Mouse (Mus musculus) kidney, postnatal 14 days (tissue): ENCODE data around the gene Mcat.

Experiments used
- DNase-seq: peaks from one replicate; pipeline ENCODE4 v3.0.0; 2022; ENCODE audit warnings: mixed read lengths

Mcat gene

GRCm38 (mm10) chr15:83574731-83575351 lies 11.3 kb upstream of the Mcat start:
- DNase-seq: no peak

GRCm38 (mm10) chr15:83573606-83574005 lies 10.0 kb upstream of the Mcat start:
- DNase-seq: no peak

GRCm38 (mm10) chr15:83572132-83572531 lies 8.5 kb upstream of the Mcat start:
- DNase-seq: no peak

- DNase-seq: peak; percentile 48
Measured at GRCm38 (mm10) chr15:83571636-83572035, 8.0 kb upstream of the Mcat start.

GRCm38 (mm10) chr15:83570641-83571040 lies 7.1 kb upstream of the Mcat start:
- DNase-seq: no peak

- no peak for DNase-seq
Measured at GRCm38 (mm10) chr15:83569682-83570081, 6.1 kb upstream of the Mcat start.

- DNase-seq: no peak
Measured at GRCm38 (mm10) chr15:83568544-83568943, 5.0 kb upstream of the Mcat start.

- no peak for DNase-seq
Measured at GRCm38 (mm10) chr15:83567728-83568127, 4.1 kb upstream of the Mcat start.

GRCm38 (mm10) chr15:83566006-83566405 lies 2.4 kb upstream of the Mcat start:
- DNase-seq: no peak

- DNase-seq: no peak
Measured at GRCm38 (mm10) chr15:83565434-83565833, 1.8 kb upstream of the Mcat start.

- DNase-seq: peak; percentile 71
Measured at GRCm38 (mm10) chr15:83563857-83564651, 467 bp upstream of the Mcat start.

GRCm38 (mm10) chr15:83562626-83563270 lies 839 bp downstream of the Mcat start:
- DNase-seq: peak; percentile 87

- DNase-seq: no peak
Measured at GRCm38 (mm10) chr15:83560941-83561477, 2.6 kb downstream of the Mcat start.

- peak; percentile 92 for DNase-seq
Measured at GRCm38 (mm10) chr15:83555161-83555974, 8.2 kb downstream of the Mcat start.

GRCm38 (mm10) chr15:83553831-83554230 lies 9.8 kb downstream of the Mcat start:
- DNase-seq: no peak

- no peak for DNase-seq
Measured at GRCm38 (mm10) chr15:83550137-83550536, 13.4 kb downstream of the Mcat start.

- DNase-seq: no peak
Measured at GRCm38 (mm10) chr15:83547144-83547543, 16.4 kb downstream of the Mcat start.

- no peak for DNase-seq
Measured at GRCm38 (mm10) chr15:83546029-83546428, 17.6 kb downstream of the Mcat start.

GRCm38 (mm10) chr15:83541647-83542287 lies 21.8 kb downstream of the Mcat start:
- DNase-seq: no peak

GRCm38 (mm10) chr15:83539905-83540304 lies 23.7 kb downstream of the Mcat start:
- peak; percentile 85 for DNase-seq

GRCm38 (mm10) chr15:83538855-83539254 lies 24.7 kb downstream of the Mcat start:
- DNase-seq: no peak

- peak; percentile 55 for DNase-seq
Measured at GRCm38 (mm10) chr15:83535890-83536231, 27.7 kb downstream of the Mcat start.
